Mouse (Mus musculus) lung, postnatal 0 days (tissue): Measurements from ENCODE around the gene Majin. TPM values are rescaled to one million over a fixed set of nuclear protein-coding genes. Genes with fewer than 3 reads are reported as not detected.
A peak's percentile ranks its signal among the peaks of the same experiment; 100 is the strongest.

ENCODE experiments used
- ATAC-seq: fragments of 200-750 bp; cut with Nextera tagmentation; 2 replicates; pipeline ENCODE4 v1.8.0; 2017; ENCODE audit warnings: moderate library complexity
- DNase-seq: peaks from one replicate; pipeline ENCODE4 v3.0.0-alpha.2; 2016; ENCODE audit warnings: low spot score
- H3K27ac ChIP-seq: fragments of 300-500 bp; sonication (generic); 2 replicates; pipeline ENCODE4 v1.5.1; 2014; ENCODE audit warnings: antibody characterized with exemption, mild to moderate bottlenecking, low read length, mixed read lengths
- H3K27me3 ChIP-seq: fragments of 300-500 bp; sonication (generic); replicated peaks from 2 replicates; pipeline ENCODE4 v1.6.1; 2014; ENCODE audit warnings: low read length, mixed read lengths; ENCODE audit not compliant: insufficient read depth
- H3K36me3 ChIP-seq: fragments of 300-500 bp; sonication (generic); 2 replicates; pipeline ENCODE4 v1.6.1; 2014; ENCODE audit warnings: low read length, mixed read lengths; ENCODE audit not compliant: insufficient read depth
- H3K4me1 ChIP-seq: fragments of 300-500 bp; sonication (generic); 2 replicates; pipeline ENCODE4 v1.6.1; 2014; ENCODE audit warnings: antibody characterized with exemption, low read depth, low read length, mixed read lengths; ENCODE audit not compliant: insufficient read depth
- H3K4me2 ChIP-seq: fragments of 300-500 bp; sonication (generic); replicated peaks from 2 replicates; pipeline ENCODE4 v1.6.1; 2014; ENCODE audit warnings: low read depth, mild to moderate bottlenecking, low read length, moderate library complexity, mixed read lengths
- H3K4me3 ChIP-seq: fragments of 300-500 bp; sonication (generic); 2 replicates; pipeline ENCODE4 v1.5.1; 2014; ENCODE audit warnings: low read depth, low read length
- H3K9ac ChIP-seq: fragments of 300-500 bp; sonication (generic); replicated peaks from 2 replicates; pipeline ENCODE4 v1.6.1; 2014; ENCODE audit warnings: low read depth, mild to moderate bottlenecking
- H3K9me3 ChIP-seq: fragments of 300-500 bp; sonication (generic); 2 replicates; pipeline ENCODE4 v1.6.1; 2016; ENCODE audit warnings: low read length, mixed read lengths
- CTCF ChIP-seq: IDR thresholded peaks from 2 replicates; pipeline ENCODE4 v1.5.1; 2016; ENCODE audit warnings: antibody characterized with exemption, mild to moderate bottlenecking
- EP300 ChIP-seq: IDR thresholded peaks from 2 replicates; pipeline ENCODE4 v1.6.1; 2016; ENCODE audit warnings: antibody characterized with exemption, mild to moderate bottlenecking, control low read depth
- WGBS: fragments of 180-500 bp; shearing (Covaris S2); extraction: QIAGEN DNeasy Blood & Tissue Kit; methylation state at CpG from one replicate; pipeline ENCODE4 v1.1.7; 2014; 5-methylcytosine and 5-hydroxymethylcytosine counted together
- polyA plus RNA-seq: library from polyadenylated mRNA; unstranded; fragments of >200 nt; fragmentation: Nextera tagmentation; extraction: Ambion mirVana; gene quantifications from 2 replicates; pipeline ENCODE4 v1.2.1, GENCODE M21; 2015

Majin gene
- polyA plus RNA-seq, 1 experiment from 2014 or later = 0.10 TPM

DNA sequence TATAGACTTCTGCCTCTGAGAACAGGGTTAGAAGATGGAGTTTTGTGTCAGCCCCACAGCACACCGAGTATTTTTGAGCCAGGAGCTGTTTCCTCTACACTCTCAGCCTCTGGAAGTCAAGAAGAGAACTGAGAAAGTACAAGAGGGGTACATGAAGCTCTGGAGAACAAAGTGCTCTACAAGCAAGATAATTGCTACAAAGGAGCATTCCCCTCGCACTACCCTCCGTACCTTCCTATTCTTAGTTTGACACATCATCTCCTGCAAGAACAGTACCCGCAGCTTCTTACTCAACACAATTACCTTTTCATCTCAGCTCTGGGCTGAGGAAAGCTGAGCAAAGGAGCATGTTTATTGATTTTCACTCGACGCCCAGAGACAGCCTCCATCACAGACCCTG, 34.4 kb downstream of the Majin start:
- WGBS = 65% methylated on average over 6 of the region's 6 CpGs
- no peaks in the 10 kb centered on the region for H3K4me1 ChIP-seq
- DNase-seq (no peak), ATAC-seq (no peak)
- no peak overlapping the region for H3K4me2 ChIP-seq
- no peak overlapping the region for H3K27ac ChIP-seq
- H3K9ac ChIP-seq = no peak overlapping the region
- no peak overlapping the region for H3K4me3 ChIP-seq
- TF ChIP-seq CTCF (no peak), EP300 (no peak)
- H3K36me3 ChIP-seq = no peaks in the 10 kb centered on the region
- H3K27me3 ChIP-seq = no peaks in the 10 kb centered on the region
- H3K9me3 ChIP-seq = no peaks in the 10 kb centered on the region

DNA sequence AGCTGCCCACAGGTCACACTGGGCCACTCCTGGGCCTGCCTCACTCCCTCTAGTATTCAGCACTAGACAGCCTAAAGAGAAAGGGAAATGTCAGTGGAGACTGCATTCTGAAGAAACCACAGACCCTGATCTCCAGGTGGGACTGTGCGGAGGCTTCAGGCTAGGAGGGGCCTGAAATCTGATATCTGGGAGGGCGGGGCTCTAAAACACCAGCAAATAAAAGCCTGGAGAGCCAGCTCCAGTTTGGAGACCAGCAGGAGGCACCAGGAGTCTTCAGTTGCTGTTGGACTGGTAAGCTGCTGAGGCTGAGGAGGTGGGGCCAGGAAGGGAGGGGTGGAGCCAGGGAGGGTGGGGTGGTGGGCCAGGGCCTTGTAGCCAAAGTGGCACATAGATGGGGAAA, 41.9 kb downstream of the Majin start, which contains the start of gene Gpha2:
Gene Gpha2 (plus strand): TSS at position 246 of the 400 bp plus-strand sequence.
- 19% methylated on average over 2 of the region's 2 CpGs for WGBS
- H3K4me3 ChIP-seq = no peak within 1 kb of the TSS
- TF ChIP-seq EP300 (no peak), CTCF (no peak)
- no peak within 1 kb of the TSS for H3K27ac ChIP-seq
- H3K4me2 ChIP-seq = no peak within 1 kb of the TSS
- H3K9me3 ChIP-seq = no peaks in the 10 kb centered on the region
- no peak within 1 kb of the TSS for H3K9ac ChIP-seq
- H3K4me1 ChIP-seq = no peaks in the 10 kb centered on the region
- DNase-seq (no peak), ATAC-seq (peak; percentile 28; the same call in 1 of the 2 replicates)
- peaks cover 27% of the 10 kb centered on the region for H3K36me3 ChIP-seq
- no peaks in the 10 kb centered on the region for H3K27me3 ChIP-seq

- no peak for DNase-seq
- no peak overlapping the region for H3K4me2 ChIP-seq
- no peak overlapping the region for H3K9ac ChIP-seq
- ATAC-seq = no peak
- 87% methylated on average over 14 of the region's 14 CpGs for WGBS
- H3K27me3 ChIP-seq = no peaks in the 10 kb centered on the region
- H3K4me1 ChIP-seq = no peaks in the 10 kb centered on the region
- no peak for TF ChIP-seq CTCF
- TF ChIP-seq EP300 = no peak
- peaks cover 32% of the 10 kb centered on the region for H3K36me3 ChIP-seq
- H3K4me3 ChIP-seq = no peak overlapping the region
- no peak overlapping the region for H3K27ac ChIP-seq
- no peaks in the 10 kb centered on the region for H3K9me3 ChIP-seq
These were observed 42.6 kb downstream of the Majin start for GRCm38 (mm10) chr19:6226763-6227162.

- Histone ChIP-seq H3K27ac (no peak overlapping the region), H3K27me3 (no peaks in the 10 kb centered on the region), H3K4me1 (no peaks in the 10 kb centered on the region), H3K36me3 (peaks cover 32% of the 10 kb centered on the region), H3K4me2 (no peak overlapping the region), H3K9ac (no peak overlapping the region), H3K9me3 (no peaks in the 10 kb centered on the region), H3K4me3 (no peak overlapping the region)
- TF ChIP-seq EP300 (no peak), CTCF (no peak)
- WGBS = 74% methylated on average over 2 of the region's 4 CpGs
- no peak for DNase-seq
- no peak for ATAC-seq
These were observed 43.7 kb downstream of the Majin start for GRCm38 (mm10) chr19:6227864-6228263.

GRCm38 (mm10) chr19:6230411-6230810, 46.2 kb downstream of the Majin start:
- no peaks in the 10 kb centered on the region for H3K27me3 ChIP-seq
- H3K4me3 ChIP-seq = no peak overlapping the region
- H3K36me3 ChIP-seq = peaks cover 32% of the 10 kb centered on the region
- ATAC-seq = no peak
- no peak overlapping the region for H3K27ac ChIP-seq
- H3K9ac ChIP-seq = no peak overlapping the region
- no peaks in the 10 kb centered on the region for H3K9me3 ChIP-seq
- peaks cover 6% of the 10 kb centered on the region; the same call in 1 of the 2 replicates for H3K4me1 ChIP-seq
- whole genome bisulfite sequencing = 79% methylated on average over 4 of the region's 4 CpGs
- no peak for DNase-seq
- TF ChIP-seq EP300 = no peak
- TF ChIP-seq CTCF = no peak
- H3K4me2 ChIP-seq = no peak overlapping the region

DNA sequence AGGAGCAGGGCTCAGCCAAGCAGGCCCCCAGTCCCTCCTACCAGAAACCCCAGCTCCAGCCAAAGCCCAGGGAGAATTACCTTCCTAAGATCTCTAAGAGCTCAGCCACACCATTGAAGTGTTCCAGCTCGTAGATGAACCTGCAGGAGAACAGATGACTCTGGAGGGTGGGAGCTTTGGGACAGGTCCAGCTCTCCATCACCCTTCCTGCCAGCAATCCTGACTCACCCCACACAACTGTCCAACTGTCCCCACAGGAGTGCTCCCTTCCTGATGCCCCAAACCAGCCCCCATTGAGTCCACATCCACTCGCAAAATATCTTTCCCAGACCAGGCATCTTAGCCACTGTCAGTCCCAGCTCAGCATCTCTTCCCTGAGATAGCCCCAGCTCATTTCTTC, 46.8 kb downstream of the Majin start:
- no peaks in the 10 kb centered on the region for H3K27me3 ChIP-seq
- TF ChIP-seq EP300 = no peak
- no peak for TF ChIP-seq CTCF
- H3K9me3 ChIP-seq = no peaks in the 10 kb centered on the region
- ATAC-seq (no peak), DNase-seq (no peak)
- no peak overlapping the region for H3K4me2 ChIP-seq
- peaks cover 32% of the 10 kb centered on the region for H3K36me3 ChIP-seq
- no peak overlapping the region for H3K27ac ChIP-seq
- H3K4me3 ChIP-seq = no peak overlapping the region
- H3K9ac ChIP-seq = no peak overlapping the region
- 78% methylated on average over 2 of the region's 2 CpGs for WGBS
- peaks cover 6% of the 10 kb centered on the region; the same call in 1 of the 2 replicates for H3K4me1 ChIP-seq

- DNase-seq (no peak), ATAC-seq (no peak)
- H3K27ac ChIP-seq = no peak overlapping the region
- H3K27me3 ChIP-seq = no peaks in the 10 kb centered on the region
- H3K4me2 ChIP-seq = no peak overlapping the region
- peaks cover 22% of the 10 kb centered on the region for H3K36me3 ChIP-seq
- no peaks in the 10 kb centered on the region for H3K9me3 ChIP-seq
- no peak overlapping the region for H3K4me3 ChIP-seq
- 84% methylated on average over 16 of the region's 16 CpGs for WGBS
- H3K9ac ChIP-seq = no peak overlapping the region
- TF ChIP-seq EP300 (no peak), CTCF (no peak)
- H3K4me1 ChIP-seq = peaks cover 6% of the 10 kb centered on the region; the same call in 1 of the 2 replicates
These were observed 49.5 kb downstream of the Majin start for GRCm38 (mm10) chr19:6233647-6234046.
